8 mouse cellular contexts compared by ENCODE assay signal in genomic region chr6:135296267-135296666, GRCm38 (mm10). TPM values are rescaled to one million over a fixed set of nuclear protein-coding genes. Genes with fewer than 3 reads are reported as not detected.
DNase-seq lines count a peak whose midpoint lies in the region; ATAC-seq and TF ChIP-seq lines count a peak whose summit lies in the region.

No protein-coding gene starts in this region.

- DNase-seq in layer of hippocampus, adult 2 months (ENCODE audit: low spot score in 2 of 2): no peak
- no peak for DNase-seq in layer of hippocampus, adult 9-10 months (ENCODE audit: low spot score)
- DNase-seq in brain, adult 2 months (ENCODE audit: low read depth, low spot score): peak; percentile 30
- DNase-seq in cerebellum, adult 11-12 months: no peak
- no peak for DNase-seq in ovary, postnatal 14 days (ENCODE audit: low spot score)

- H3K27me3 ChIP-seq in intestine, postnatal 0 days (replicated peaks; ENCODE audit: control insufficient read depth, insufficient read depth, low read length): no peaks in the 10 kb centered on the region
- no peaks in the 10 kb centered on the region for H3K27me3 ChIP-seq in forebrain, embryonic 12.5 days

- no peak overlapping the region for H3K9ac ChIP-seq in intestine, postnatal 0 days (ENCODE audit: low read depth, low read length)
- no peak overlapping the region for H3K9ac ChIP-seq in forebrain, embryonic 12.5 days

- no peak overlapping the region for H3K4me3 ChIP-seq in layer of hippocampus, adult 2 months
- H3K4me3 ChIP-seq in intestine, postnatal 0 days (ENCODE audit: low read depth, low read length): no peak overlapping the region
- no peak overlapping the region for H3K4me3 ChIP-seq in forebrain, embryonic 12.5 days (replicated peaks)

- no peaks in the 10 kb centered on the region for H3K36me3 ChIP-seq in intestine, postnatal 0 days (ENCODE audit: control insufficient read depth, insufficient read depth)
- no peaks in the 10 kb centered on the region for H3K36me3 ChIP-seq in forebrain, embryonic 12.5 days (replicated peaks)

- no peaks in the 10 kb centered on the region for H3K9me3 ChIP-seq in intestine, postnatal 0 days (ENCODE audit: control insufficient read depth)
- no peaks in the 10 kb centered on the region for H3K9me3 ChIP-seq in forebrain, embryonic 12.5 days

- no peaks in the 10 kb centered on the region for H3K4me1 ChIP-seq in intestine, postnatal 0 days (replicated peaks; ENCODE audit: control insufficient read depth, insufficient read depth, low read length)
- H3K4me1 ChIP-seq in forebrain, embryonic 12.5 days: no peaks in the 10 kb centered on the region

- 0 out of 2 replicates have a peak overlapping the region, but pooled peaks have one; percentile 3 for H3K4me2 ChIP-seq in intestine, postnatal 0 days (replicated peaks; ENCODE audit: low read depth)
- no peak overlapping the region for H3K4me2 ChIP-seq in forebrain, embryonic 12.5 days

- no peak for ATAC-seq in intestine, postnatal 0 days
- peak; percentile 93 for ATAC-seq in megakaryocyte, adult 5-6 weeks (ENCODE audit: poor library complexity, severe bottlenecking)
- ATAC-seq in forebrain, embryonic 12.5 days (ENCODE audit: low FRiP score): no peak

- 66% methylated on average over 17 of the region's 17 CpGs for WGBS in intestine, postnatal 0 days
- WGBS in forebrain, embryonic 12.5 days: 83% methylated on average over 17 of the region's 17 CpGs

- H3K27ac ChIP-seq in layer of hippocampus, adult 2 months: peak overlapping the region; percentile 66; the same call in 1 of the 2 replicates
- H3K27ac ChIP-seq in intestine, postnatal 0 days (ENCODE audit: low read depth, low read length): no peak overlapping the region
- no peak overlapping the region for H3K27ac ChIP-seq in forebrain, embryonic 12.5 days

- TF ChIP-seq CTCF in layer of hippocampus, adult 2 months (conservative IDR thresholded peaks at IDR 0.05): no peak
- no peak for TF ChIP-seq CTCF in intestine, postnatal 0 days (IDR thresholded peaks at IDR 0.05; ENCODE audit: low read depth)

RNA-seq across cellular contexts. Expression of gene Pbp2, which starts 13.9 kb away (rescaled TPM):
- total RNA-seq in layer of hippocampus, adult 2 months (2021): under 1 TPM in 1 of 2 experiments, not detected in 1; 0.27 TPM
- polyA plus RNA-seq in intestine, postnatal 0 days (2015; fragmentation: Nextera tagmentation; extraction: Ambion mirVana): not detected in 2 replicates
- total RNA-seq in megakaryocyte, adult 5-6 weeks (2015): not detected in 2 replicates
- not detected in 2 replicates for total RNA-seq in megakaryocyte, adult 5-6 weeks (2017)
- not detected in 2 replicates for polyA plus RNA-seq in forebrain, embryonic 12.5 days (2016; fragmentation: Nextera tagmentation; extraction: Ambion mirVana)

RNA-seq across cellular contexts. Expression of gene Gsg1, which starts 42.1 kb away (rescaled TPM):
- under 1 TPM in 1 of 2 experiments, not detected in 1; 0.47 TPM for total RNA-seq in layer of hippocampus, adult 2 months (2021)
- polyA plus RNA-seq in intestine, postnatal 0 days (2015; fragmentation: Nextera tagmentation; extraction: Ambion mirVana): 0.73 and 0.82 TPM in 2 replicates
- total RNA-seq in megakaryocyte, adult 5-6 weeks (2015): not detected in 2 replicates
- total RNA-seq in megakaryocyte, adult 5-6 weeks (2017): 0.44 TPM in 1 of 2 replicates, not detected in the other
- polyA plus RNA-seq in forebrain, embryonic 12.5 days (2016; fragmentation: Nextera tagmentation; extraction: Ambion mirVana): 0.49 and 0.69 TPM in 2 replicates
